Mouse (Mus musculus) lung, adult 18-20 months (tissue): ENCODE results near the gene Washc3.

Experiments used
- DNase-seq, 2 experiments: peaks; one replicate each; pipeline ENCODE4 v3.0.0; 2022; ENCODE audit warnings: mixed read lengths in 2 of 2

Washc3 gene

DNA sequence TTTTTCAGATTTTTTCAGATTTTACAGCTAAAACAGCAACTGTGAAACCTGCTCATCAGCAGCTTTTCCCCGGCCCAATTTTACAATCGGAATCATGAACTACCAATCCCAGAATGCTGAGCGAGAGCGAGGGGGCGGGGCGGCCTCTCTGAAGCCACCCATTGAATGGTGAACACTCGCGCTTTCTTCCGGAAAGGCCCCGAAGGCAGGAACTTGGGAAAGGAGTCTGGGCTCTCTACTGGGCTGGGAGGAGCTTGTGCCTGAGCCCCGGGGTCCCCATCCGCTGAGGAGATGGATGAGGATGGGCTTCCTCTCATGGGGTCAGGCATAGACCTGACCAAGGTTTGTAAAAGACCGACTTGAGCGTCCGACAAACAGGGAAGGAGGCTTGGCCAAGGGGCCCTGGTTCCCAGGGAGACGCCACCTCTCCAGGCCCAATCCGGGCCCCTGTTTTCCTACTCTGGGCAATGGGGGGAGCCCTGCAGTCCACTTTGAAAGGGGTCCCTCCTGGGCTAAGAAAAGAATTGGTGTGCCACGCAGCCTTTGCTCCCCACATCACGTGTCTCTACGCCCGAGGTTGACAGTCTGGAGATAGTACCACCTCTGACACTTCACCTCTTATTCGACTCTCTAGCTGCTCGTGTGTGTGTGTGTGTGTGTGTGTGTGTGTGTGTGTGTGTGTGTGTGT, at the start of gene Washc3:
Gene Washc3 (plus strand): TSS at position 143 of the 688 bp plus-strand sequence.
- peak; percentile 91 to 94 for DNase-seq

DNA sequence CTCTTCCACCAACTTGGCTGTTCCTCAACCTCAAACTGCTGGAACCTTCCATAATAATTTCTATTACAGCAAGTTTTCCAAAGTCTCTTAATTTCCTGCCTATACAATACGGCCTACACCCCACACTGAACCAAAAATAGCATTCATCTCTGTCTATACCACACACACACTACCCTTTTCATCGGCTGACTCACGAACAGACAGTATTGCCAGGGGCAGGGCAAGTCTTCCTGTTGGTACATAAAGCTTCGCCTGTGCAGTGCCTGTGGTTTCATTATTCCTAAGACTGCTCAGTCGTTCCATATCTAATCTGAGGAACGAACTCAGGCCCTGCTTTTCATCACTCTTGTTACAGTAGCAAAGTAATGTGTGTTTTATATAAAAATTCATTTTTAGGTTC, 49.2 kb upstream of the Washc3 start:
- no peak for DNase-seq

DNA sequence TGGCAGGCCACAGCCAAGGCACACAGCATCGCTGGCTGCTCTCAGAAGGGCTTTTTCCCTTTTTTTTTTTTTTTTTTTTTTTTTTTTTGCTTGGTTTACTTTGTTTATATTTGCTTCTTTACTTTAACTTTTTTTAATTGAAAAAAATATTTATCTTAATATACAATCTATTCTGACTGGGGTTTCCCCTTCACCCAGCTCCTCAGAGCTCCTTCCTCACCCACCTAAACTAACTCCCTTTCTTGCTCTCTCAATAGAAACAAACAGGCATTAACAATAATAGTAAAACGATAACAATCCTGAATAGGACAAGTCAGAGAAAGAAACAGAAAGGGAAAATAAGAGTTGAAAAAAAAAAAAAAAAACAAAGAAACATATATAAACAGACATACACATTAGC, 38.8 kb upstream of the Washc3 start:
- DNase-seq: no peak

DNA sequence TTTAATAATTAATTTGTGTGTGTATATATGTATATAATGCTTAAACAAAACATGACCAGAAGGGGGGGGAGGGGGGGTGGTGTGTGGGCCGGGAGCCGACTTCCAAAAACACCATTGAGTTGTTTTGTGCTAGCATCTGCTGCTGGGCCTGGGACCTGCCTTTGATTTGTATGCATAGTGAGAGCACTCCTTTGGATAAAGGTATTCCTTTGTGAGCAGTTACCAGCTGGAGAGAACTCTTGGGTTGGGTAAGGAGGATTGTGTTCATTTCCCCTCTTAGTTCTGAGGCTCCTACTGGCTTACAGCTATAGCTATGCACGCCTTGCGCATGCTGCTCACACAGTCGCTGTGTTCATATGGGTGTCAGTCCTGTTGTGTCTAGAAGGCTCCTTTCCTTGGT, 38.2 kb upstream of the Washc3 start:
- DNase-seq: no peak

DNA sequence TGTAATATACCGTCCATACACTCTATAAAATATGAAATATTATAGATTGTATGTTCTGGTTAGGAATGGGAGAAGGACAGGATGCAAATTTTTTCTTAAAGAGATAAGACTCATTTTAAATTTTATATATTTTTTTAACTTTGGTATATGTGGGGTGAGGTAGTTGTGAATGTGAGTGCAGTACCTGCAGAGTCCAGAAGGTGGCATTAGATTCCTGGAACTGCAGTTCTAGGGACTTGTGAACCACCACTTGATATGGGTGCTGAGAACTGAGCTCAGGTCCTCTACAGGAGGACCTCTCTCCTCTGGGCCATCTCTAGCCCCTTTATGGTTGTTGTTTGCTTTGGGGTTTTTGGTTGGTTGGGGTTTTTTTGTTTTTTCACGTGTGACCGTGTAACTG, 34.7 kb upstream of the Washc3 start:
- DNase-seq: no peak

DNA sequence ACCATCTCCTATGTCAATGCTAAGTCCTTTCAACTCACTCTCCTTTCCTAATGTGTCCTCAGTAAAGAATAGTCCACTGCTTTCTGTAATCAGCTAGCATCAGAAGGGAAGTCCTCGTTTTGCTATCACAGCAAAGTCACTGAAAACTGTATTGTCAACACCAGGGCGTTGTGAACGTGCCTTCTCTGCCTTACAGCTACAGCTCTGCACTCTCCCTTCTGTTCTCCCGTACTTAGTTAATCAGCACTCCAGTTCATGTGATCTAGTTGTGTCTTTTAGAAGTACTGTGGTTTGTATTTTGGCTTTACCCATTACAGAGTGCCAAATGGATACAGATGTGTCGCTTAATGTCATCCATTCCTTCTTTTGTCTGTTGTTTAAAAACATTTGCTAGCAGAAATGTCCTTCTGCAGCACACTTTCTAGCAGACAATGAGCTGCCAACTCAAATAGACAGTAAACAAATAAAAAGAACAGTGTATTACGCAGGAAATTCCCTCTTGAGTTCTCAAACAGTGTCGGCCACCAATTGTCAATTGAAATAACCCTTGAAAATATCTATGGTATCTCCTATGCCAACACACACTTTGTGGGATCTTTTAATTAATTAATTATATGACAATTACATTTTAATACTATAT, 33.3 kb upstream of the Washc3 start:
- no peak for DNase-seq

DNA sequence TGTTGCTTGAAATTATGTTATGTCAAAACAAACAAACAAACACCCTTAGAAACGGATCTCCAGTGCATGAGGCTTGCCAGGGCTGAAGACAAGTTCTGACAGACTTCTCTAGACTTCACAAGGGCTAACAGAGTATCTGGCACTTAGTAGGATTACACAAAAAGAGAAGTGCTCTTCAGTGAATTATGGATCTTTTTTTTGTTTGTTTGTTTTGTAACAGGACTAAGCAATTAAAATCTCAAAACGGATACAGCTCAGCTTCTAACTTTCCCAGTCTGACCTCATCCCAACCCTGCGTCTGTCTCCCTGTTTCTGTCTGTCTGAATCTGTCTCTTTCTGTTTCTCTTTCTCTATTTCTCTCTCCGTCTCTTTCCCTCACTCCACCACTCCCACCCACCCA, 352 bp upstream of the Washc3 start:
- DNase-seq: no peak

DNA sequence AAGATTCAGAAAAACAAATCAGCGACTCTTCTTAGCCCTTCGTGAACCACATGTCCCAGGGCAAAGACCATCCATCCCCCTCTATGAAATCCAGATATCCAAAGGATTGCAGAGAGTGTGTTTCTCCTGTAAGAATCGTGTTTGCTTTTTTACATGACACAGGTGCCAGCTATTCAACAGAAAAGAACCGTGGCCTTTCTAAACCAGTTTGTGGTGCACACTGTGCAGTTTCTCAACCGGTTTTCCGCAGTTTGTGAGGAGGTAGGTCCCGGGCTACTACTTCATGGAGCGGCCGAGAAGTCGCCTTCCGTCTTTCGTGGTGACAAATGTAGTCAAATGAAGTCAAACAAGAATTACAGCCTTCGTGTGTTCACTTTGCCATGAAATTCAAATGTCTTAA, 757 bp downstream of the Washc3 start:
- no peak for DNase-seq

DNA sequence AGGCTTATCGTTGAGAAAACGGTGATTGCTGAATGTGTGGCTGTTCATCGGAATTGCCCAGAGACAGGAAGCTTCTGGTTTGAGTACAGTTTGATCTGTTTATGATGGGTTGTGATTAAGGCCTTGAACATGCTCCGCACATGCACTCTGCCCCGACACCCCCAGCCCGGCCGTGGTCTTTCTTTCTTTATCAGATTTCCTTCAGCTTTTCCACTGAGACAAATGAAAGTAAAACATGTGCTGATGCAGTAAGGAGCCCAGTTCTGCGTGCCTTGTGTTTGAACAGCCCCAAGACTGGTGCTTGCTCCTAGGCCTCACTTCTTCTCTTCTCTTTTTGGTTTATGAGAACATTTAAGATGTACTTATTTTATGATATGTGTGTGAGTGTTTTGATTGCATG, 1.7 kb downstream of the Washc3 start:
- DNase-seq: no peak

DNA sequence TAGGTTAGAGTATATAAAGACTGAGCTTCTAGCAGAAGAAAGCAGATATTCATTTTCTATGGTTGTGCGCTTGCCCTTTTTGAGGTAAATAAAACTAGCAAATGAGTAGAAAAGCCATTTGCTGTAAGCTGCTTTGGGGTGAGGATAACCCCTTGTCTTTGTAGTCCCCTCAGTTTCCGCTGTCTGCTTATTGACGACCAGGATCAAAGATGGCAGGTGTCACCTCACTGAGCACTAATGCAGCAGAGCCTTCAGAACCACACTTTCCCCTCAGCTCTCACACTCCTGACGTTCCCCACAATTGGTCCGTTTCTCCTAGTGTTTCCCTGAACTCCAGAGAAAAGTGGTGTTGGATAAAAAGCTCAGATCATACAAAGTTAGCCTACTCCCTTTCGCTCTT, 2.3 kb downstream of the Washc3 start:
- no peak for DNase-seq

DNA sequence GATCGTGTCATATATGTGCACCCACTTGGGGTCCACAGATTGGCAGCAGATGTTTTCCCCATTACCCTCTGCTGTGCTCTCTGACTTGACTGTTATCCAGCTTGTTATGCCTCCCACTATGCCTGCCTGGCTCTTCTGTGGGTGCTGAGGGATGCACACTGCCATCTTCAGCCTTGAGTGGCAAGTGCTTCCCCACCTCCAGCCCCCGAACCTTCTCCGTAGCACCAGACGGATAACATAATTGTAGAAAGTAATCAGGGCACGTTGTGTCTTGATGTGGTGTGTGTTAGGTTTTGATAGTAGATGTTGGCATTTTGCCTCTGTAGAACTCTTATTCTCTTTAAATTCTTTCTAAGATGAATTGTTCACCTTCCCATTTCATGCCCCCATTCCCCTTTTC, 11.8 kb downstream of the Washc3 start:
- no peak for DNase-seq

DNA sequence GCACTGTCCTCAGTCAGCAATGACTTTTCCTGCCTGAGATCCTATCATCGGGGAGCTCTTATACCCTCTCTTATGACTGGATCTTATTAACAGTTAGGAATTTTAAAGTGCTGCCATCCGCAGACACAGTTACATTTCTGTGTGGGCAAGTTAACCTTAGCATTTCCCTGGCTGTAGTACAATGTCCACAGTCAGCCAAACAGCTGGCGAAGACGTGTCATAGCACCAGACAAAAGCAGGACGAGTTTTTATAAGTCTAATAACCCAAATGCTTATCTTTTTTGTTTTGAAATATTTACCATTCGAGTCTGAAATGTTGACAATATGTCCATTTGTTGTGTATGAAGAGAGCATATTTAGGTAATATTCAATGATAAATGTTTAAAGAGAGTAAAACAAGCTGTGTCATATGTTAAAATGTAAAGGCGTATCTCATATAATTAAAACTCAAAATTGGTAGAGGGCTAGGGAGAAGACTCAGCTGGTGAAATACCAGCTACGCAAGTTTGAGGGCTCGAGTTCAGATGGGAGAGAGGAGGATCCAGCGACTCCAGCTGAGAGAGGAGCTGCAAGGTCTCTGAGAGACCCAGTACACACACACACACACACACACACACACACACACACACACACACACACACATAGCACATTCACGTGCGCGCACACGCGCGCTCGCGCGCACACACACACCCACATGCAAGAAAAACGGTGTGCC, 14.1 kb downstream of the Washc3 start:
- DNase-seq: no peak

DNA sequence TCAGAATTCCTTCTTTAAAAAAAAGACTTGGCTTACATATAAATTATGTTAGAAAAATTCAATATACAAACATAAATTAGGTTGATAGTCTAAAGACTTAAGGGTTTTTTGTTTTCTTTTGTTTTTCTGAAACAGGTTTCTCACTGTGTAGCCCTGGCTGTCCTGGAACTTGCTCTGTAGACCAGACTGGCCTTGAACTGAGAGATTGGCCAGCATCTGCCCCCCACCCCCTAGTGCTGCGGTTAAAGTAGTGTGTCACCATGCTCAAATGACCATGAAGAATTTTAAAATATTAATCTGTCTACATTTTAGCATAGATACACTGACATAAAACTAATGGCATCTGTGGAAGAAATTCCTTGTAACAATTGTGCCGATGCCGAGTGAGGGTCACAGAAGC, 17.3 kb downstream of the Washc3 start:
- DNase-seq: no peak

DNA sequence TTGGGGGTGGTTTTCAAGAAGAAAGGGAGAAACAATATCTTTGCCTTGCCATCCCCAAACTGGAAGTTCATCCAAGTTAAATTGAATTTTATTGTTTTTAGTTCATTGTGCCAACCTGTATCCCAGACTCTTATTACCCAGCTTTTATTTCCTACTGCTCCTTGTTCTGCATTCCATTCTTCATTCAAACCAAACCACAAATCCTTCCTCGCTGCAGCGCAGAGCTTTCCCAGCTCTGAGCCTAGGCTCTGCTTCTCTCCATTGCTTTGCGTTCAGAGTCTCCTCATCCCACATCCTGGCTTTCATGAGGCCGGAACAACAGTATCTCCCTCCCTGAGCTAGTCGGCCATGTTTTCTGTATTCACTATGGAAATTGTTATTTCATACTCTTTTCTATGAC, 20.8 kb downstream of the Washc3 start:
- DNase-seq: no peak

DNA sequence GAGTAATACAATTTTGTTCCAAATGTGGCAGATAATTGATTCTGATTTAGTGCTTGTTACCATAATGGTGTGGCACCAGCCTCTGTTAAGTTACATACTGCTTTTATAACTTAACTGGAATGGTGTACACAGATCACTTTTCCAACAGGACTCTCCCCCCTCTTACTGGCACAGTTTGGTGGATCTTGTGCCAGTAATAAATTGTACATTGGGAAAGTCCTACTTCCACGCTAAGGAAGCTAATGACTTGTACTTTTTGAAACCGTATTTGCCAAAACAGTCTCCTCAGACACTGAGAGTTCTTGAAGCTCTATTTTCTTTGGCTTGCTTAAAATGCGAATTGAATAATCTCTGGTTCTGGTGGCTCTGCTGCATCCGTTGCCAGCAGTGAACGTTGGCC, 24.5 kb downstream of the Washc3 start:
- no peak for DNase-seq

DNA sequence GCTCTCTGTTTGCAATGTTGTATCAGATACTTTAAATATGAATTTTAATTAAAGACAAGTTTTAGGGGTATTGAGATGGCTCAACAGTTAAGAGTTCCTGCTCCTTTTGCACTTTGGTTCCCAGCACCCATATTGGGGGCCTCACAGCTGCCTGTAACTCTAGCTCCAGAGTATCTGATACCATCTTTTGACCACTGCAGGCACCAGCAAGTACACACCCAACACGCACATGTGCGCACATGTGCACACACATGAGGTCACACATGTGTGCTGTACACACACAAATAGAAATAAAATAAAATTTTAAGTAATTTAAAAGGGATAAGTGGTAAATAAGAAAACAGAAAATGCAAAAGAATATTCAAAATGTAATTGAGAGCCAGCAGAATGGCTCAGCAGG, 27.1 kb downstream of the Washc3 start:
- no peak for DNase-seq

DNA sequence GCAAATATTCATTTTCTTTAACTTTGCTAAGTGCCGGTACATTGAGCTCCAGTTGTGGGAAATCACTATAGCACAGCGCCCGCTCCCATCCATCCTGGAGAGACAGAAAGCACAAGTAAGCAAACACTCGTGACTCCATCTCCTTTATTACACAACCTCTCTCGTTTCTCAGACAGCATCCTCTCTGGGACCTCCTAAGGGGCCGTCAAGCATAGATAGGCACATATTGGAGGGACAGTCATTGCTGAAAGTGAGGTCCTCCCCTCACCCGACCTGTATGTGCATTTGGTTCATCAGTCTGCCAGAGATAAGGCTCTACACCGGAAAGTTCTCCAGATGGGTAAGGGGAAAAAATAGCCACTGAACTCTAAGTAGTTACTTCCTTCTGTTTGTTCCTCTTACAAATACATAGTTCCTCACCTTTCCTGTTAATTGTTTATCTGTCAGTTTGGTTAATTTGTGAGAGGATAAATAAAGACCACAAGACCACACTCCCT, 27.7 kb downstream of the Washc3 start:
- DNase-seq: no peak

DNA sequence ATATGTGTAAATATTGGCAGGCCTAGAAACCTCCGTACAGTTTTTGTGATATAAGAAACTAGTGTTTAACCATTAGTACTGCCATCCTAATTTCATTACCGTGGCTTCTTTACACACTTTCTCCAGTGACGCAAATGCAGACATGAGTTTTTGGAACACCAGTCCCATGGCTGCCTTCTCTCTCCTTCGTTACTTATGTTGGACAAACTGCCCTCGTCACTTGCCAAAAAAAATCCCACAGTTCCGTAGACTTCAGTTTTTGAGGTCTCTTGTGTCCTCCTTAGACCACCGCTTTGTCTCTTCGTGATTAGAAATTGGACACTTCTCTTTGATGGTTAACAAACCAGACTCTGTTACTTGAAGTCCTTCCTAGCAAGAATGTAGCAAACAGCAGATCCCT, 30.8 kb downstream of the Washc3 start:
- DNase-seq: no peak

DNA sequence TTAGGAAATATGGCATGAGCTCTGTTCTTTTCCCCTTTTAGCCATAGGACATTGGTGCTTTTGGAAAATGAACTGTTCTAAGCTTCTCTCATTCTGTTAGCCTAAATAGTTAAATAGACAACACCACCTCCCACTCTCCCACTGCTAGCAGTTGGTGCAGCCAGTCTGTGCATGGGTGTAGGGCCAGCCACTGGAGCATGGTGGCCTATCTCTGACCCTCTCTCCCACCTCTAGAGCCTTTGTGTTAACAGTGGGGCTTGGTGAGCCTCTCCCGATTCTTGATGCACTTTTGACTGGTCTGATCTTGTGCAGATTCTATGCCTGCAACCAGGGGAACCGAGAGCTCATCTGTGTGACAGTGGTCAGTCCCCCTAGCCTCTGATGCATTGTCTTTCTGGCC, 31.9 kb downstream of the Washc3 start:
- DNase-seq: no peak

DNA sequence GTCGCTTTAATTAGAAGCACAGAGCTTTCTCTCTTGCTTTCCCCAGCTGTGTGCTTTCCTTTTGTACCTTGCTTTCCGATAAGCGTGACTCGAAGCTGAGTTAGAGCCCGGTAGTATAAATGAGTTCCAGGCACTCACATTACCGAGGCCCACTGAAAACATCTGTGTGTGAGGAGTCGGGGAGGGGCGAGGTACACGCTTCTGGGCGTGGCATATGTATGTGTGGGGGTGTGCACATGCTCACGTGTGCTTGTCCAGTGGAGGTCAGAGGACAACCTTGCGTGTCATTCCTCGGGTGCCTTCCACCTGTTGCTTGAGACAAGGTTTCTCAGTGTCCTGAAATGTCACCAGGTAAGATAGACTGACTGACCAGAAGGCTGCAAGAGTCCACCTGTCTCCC, 43.8 kb downstream of the Washc3 start:
- DNase-seq: no peak

DNA sequence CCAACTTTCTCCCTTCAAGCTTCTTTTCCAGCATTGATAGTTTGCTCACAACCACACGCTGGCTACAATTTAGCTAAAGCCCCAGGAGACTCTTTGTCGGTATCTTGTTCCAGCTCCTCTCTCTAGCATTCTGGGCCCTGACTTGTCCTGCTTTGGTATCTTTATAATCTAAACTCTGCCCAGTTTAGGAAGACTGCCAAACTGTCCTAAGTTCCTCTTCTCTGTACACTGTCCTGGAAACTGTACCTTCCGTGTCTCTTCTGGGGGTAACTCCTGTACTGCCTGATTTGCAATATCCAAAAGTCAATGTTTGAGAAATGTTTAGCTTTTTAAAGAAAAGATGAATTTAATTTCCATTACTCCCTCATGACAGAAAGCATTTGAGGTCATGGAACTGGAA, 49.4 kb downstream of the Washc3 start:
- no peak for DNase-seq

DNA sequence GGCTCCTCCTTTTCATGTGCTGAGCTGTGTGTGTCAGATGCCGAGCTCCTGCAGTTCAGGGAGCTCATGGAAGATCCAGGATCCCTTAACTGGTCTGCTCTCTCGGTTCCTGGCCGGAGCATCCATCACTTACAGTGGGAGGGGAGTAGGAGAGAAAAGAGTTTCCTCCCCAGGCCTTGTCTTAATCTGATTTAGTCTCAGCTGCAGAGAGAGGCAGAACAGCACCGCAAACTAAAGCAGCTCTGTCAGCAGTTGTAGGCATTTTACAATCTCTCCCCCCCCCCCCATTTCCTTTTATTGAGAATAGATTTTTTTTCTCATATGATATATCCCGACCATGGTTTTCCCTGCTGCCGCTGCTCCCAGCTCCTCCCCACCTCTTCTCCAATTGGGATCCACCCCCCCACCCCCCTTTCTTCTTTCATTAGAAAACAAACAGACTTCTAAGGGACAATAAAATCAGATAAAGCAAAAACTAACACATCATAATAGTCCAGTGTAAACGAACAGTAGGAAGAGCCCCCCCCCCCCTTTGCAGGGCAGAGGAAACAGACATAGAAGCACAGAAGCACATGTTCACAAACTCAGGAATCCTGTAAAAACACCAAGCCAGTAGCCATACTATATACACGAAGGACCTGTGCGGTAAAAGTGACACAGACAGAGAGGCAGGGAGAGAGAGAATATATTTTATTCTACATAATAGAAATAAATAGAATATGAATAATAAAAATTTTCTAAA, 51.4 kb downstream of the Washc3 start:
- DNase-seq: no peak

DNA sequence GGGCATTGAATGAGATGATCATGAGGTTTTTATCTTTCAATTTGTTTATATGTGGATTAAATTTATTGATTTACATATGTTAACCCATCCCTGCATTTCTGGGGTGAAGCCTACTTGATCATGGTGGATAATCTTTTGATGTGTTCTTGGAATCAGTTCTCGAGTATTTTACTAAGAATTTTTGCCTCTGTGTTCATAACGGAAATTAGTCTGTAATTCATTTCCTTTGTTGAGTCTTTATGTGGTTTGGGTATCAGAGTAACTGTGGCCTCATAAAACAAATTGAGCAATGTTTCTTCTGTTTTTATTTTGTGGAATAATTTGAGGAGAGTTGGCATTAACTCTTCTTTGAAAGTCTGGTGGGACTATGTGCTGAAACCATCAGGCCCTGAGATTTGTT, 54.7 kb downstream of the Washc3 start:
- no peak for DNase-seq
